Mouse (Mus musculus) cortical plate, adult 2 months (tissue): ENCODE data around the gene Mgst2.

Experiments used
- CTCF ChIP-seq: fragments of 200-500 bp; IDR thresholded peaks from 2 replicates; pipeline ENCODE4 v1.5.1; 2011; ENCODE audit warnings: mild to moderate bottlenecking, control low read depth, low read length; ENCODE audit not compliant: insufficient read depth; ENCODE audit errors: extremely low read depth
- POLR2A ChIP-seq: fragments of 200-500 bp; IDR thresholded peaks from 2 replicates; pipeline ENCODE4 v1.6.1; 2011; ENCODE audit warnings: mild to moderate bottlenecking, low read length, control low read depth; ENCODE audit not compliant: insufficient read depth; ENCODE audit errors: extremely low read depth

GRCm38 (mm10) chr3:51652292-51652691 is 7.9 kb upstream of the Mgst2 start:
- peak; percentile 63 for TF ChIP-seq CTCF
- TF ChIP-seq POLR2A: no peak
